Mouse (Mus musculus) MEL (cell line): Measurements from ENCODE around the gene Rab8b. TPM values are rescaled to one million over a fixed set of nuclear protein-coding genes. Genes with fewer than 3 reads are reported as not detected.

Experiments used
- DNase-seq: peaks from one replicate; pipeline ENCODE4 v3.0.0; 2011; ENCODE audit warnings: low read depth, low spot score
- H3K27ac ChIP-seq: 2 replicates; pipeline ENCODE4 v1.5.1; 2012; ENCODE audit warnings: low read depth, mild to moderate bottlenecking, control low read depth, low read length, moderate library complexity; ENCODE audit not compliant: control insufficient read depth
- H3K27me3 ChIP-seq, 2 experiments: fragments of 150-350 bp in 1 of 2; sonication (generic) in 1 of 2; 2 replicates each; pipeline ENCODE4 v1.6.1; 2012; ENCODE audit warnings: low read length in 2 of 2, mild to moderate bottlenecking in 2 of 2, improper control_type of control experiment in 1 of 2, moderate library complexity in 1 of 2; ENCODE audit not compliant: insufficient read depth in 2 of 2, control insufficient read depth in 1 of 2
- H3K36me3 ChIP-seq, 2 experiments: 2 replicates each; pipeline ENCODE4 v1.6.1; 2012 to 2014; ENCODE audit warnings: low read length in 2 of 2, improper control_type of control experiment in 1 of 2, inconsistent platforms in 1 of 2, mild to moderate bottlenecking in 1 of 2; ENCODE audit not compliant: insufficient read depth in 2 of 2, control insufficient read depth in 1 of 2
- H3K4me1 ChIP-seq, 2 experiments: fragments of 150-350 bp in 1 of 2; sonication (generic) in 1 of 2; 2 replicates each; pipeline ENCODE4 v1.6.1; 2012; ENCODE audit warnings: low read length in 2 of 2, improper control_type of control experiment in 1 of 2, mild to moderate bottlenecking in 1 of 2; ENCODE audit not compliant: insufficient read depth in 2 of 2, control insufficient read depth in 1 of 2
- H3K4me3 ChIP-seq, 2 experiments: fragments of 150-350 bp in 1 of 2; sonication (generic) in 1 of 2; 2 replicates each; pipeline ENCODE4 v1.5.1; 2012; ENCODE audit warnings: low read depth in 2 of 2, low read length in 2 of 2, mild to moderate bottlenecking in 2 of 2, moderate library complexity in 2 of 2, control low read depth in 1 of 2, improper control_type of control experiment in 1 of 2; ENCODE audit not compliant: control insufficient read depth in 1 of 2, insufficient read depth in 1 of 2
- H3K79me2 ChIP-seq: 2 replicates; pipeline ENCODE4 v1.6.1; 2012; ENCODE audit warnings: mild to moderate bottlenecking, low read length, moderate library complexity; ENCODE audit not compliant: control insufficient read depth, poor library complexity, insufficient read depth
- H3K9ac ChIP-seq: 2 replicates; pipeline ENCODE4 v1.6.1; 2012; ENCODE audit warnings: low read depth, mild to moderate bottlenecking, control low read depth, low read length, moderate library complexity; ENCODE audit not compliant: control insufficient read depth, poor library complexity, severe bottlenecking
- H3K9me3 ChIP-seq: fragments of 150-350 bp; sonication (generic); replicated peaks from 2 replicates; pipeline ENCODE4 v1.6.1; 2012; ENCODE audit warnings: mild to moderate bottlenecking, low read length, improper control_type of control experiment, moderate library complexity; ENCODE audit not compliant: insufficient read depth
- BHLHE40 ChIP-seq: IDR thresholded peaks from 2 replicates; pipeline ENCODE4 v1.6.1; 2012; ENCODE audit warnings: low read depth, mild to moderate bottlenecking, inconsistent platforms, low read length, improper control_type of control experiment, borderline replicate concordance
- CHD1 ChIP-seq: IDR thresholded peaks from 2 replicates; pipeline ENCODE4 v1.6.1; 2012; ENCODE audit warnings: low read depth, mild to moderate bottlenecking, inconsistent platforms, low read length, improper control_type of control experiment
- CHD2 ChIP-seq: IDR thresholded peaks from 2 replicates; pipeline ENCODE4 v1.6.1; 2011; ENCODE audit warnings: low read length, improper control_type of control experiment
- CTCF ChIP-seq, 3 experiments: IDR thresholded peaks in 2 of 3; conservative IDR thresholded peaks in 1 of 3; 2 replicates each; pipeline ENCODE4 v1.5.1; 2011 to 2012; ENCODE audit warnings: low read length in 3 of 3, low read depth in 2 of 3, mild to moderate bottlenecking in 2 of 3, improper control_type of control experiment in 1 of 3, inconsistent platforms in 1 of 3, mixed read lengths in 1 of 3, moderate library complexity in 1 of 3; ENCODE audit not compliant: control insufficient read depth in 1 of 3, insufficient read depth in 1 of 3, poor library complexity in 1 of 3, severe bottlenecking in 1 of 3
- E2F4 ChIP-seq: IDR thresholded peaks from 2 replicates; pipeline ENCODE4 v1.6.1; 2011; ENCODE audit warnings: low read depth, low read length, improper control_type of control experiment, borderline replicate concordance
- ETS1 ChIP-seq: IDR thresholded peaks from 2 replicates; pipeline ENCODE4 v1.6.1; 2012; ENCODE audit warnings: low read depth, mild to moderate bottlenecking, inconsistent platforms, low read length, improper control_type of control experiment, moderate library complexity
- GATA1 ChIP-seq: IDR thresholded peaks from 2 replicates; pipeline ENCODE4 v1.6.1; 2011; ENCODE audit warnings: low read depth, low read length, improper control_type of control experiment
- HCFC1 ChIP-seq: IDR thresholded peaks from 2 replicates; pipeline ENCODE4 v1.6.1; 2012; ENCODE audit warnings: low read depth, mild to moderate bottlenecking, inconsistent platforms, low read length, improper control_type of control experiment, moderate library complexity
- KAT2A ChIP-seq: conservative IDR thresholded peaks from 2 replicates; pipeline ENCODE4 v1.6.1; 2012; ENCODE audit warnings: low read depth, low read length, improper control_type of control experiment, inconsistent platforms
- MAFK ChIP-seq: IDR thresholded peaks from 2 replicates; pipeline ENCODE4 v1.6.1; 2011; ENCODE audit warnings: low read depth, mild to moderate bottlenecking, low read length, improper control_type of control experiment, borderline replicate concordance
- MEF2A ChIP-seq: IDR thresholded peaks from 2 replicates; pipeline ENCODE4 v1.6.1; 2014; ENCODE audit warnings: low read depth, mild to moderate bottlenecking, inconsistent platforms, low read length, improper control_type of control experiment; ENCODE audit not compliant: poor library complexity, insufficient replicate concordance, severe bottlenecking; ENCODE audit errors: extremely low read depth
- MXI1 ChIP-seq: IDR thresholded peaks from 2 replicates; pipeline ENCODE4 v1.6.1; 2011; ENCODE audit warnings: mild to moderate bottlenecking, low read depth, low read length, improper control_type of control experiment
- MYB ChIP-seq: IDR thresholded peaks from 2 replicates; pipeline ENCODE4 v1.6.1; 2011; ENCODE audit warnings: mild to moderate bottlenecking, low read depth, low read length, improper control_type of control experiment
- NELFE ChIP-seq: IDR thresholded peaks from 2 replicates; pipeline ENCODE4 v1.6.1; 2011; ENCODE audit warnings: low read depth, low read length, improper control_type of control experiment
- NRF1 ChIP-seq: IDR thresholded peaks from 2 replicates; pipeline ENCODE4 v1.6.1; 2014; ENCODE audit warnings: low read depth, mild to moderate bottlenecking, inconsistent platforms, low read length, improper control_type of control experiment, moderate library complexity; ENCODE audit not compliant: poor library complexity, insufficient read depth, severe bottlenecking
- POLR2AphosphoS2 ChIP-seq: IDR thresholded peaks from 2 replicates; pipeline ENCODE4 v1.6.1; 2011; ENCODE audit warnings: low read length, improper control_type of control experiment
- POLR2AphosphoS5 ChIP-seq: IDR thresholded peaks from 2 replicates; pipeline ENCODE4 v1.6.1; 2012; ENCODE audit warnings: low read depth, borderline replicate concordance, mild to moderate bottlenecking, inconsistent platforms, low read length, moderate library complexity, mixed read lengths
- RAD21 ChIP-seq: IDR thresholded peaks from 2 replicates; pipeline ENCODE4 v1.6.1; 2011; ENCODE audit warnings: mild to moderate bottlenecking, low read depth, low read length, improper control_type of control experiment
- RCOR1 ChIP-seq: IDR thresholded peaks from 2 replicates; pipeline ENCODE4 v1.6.1; 2012; ENCODE audit warnings: low read depth, mild to moderate bottlenecking, inconsistent platforms, low read length, improper control_type of control experiment
- TAL1 ChIP-seq: IDR thresholded peaks from 2 replicates; pipeline ENCODE4 v1.6.1; 2012; ENCODE audit warnings: mild to moderate bottlenecking, inconsistent platforms, low read length, moderate library complexity, mixed read lengths
- TCF12 ChIP-seq: IDR thresholded peaks from 2 replicates; pipeline ENCODE4 v1.6.1; 2014; ENCODE audit warnings: low read depth, mild to moderate bottlenecking, inconsistent platforms, low read length, improper control_type of control experiment, moderate library complexity
- UBTF ChIP-seq: IDR thresholded peaks from 2 replicates; pipeline ENCODE4 v1.6.1; 2012; ENCODE audit warnings: low read depth, mild to moderate bottlenecking, inconsistent platforms, low read length, improper control_type of control experiment, moderate library complexity, borderline replicate concordance; ENCODE audit not compliant: insufficient read depth
- ZKSCAN1 ChIP-seq: IDR thresholded peaks from 2 replicates; pipeline ENCODE4 v1.6.1; 2012; ENCODE audit warnings: low read depth, mild to moderate bottlenecking, inconsistent platforms, low read length, improper control_type of control experiment, moderate library complexity
- polyA plus RNA-seq, 2 experiments: library from polyadenylated mRNA; stranded (reverse) in 1 of 2; unstranded in 1 of 2; fragments of >175 nt in 1 of 2; fragments of >200 nt in 1 of 2; gene quantifications; 2 replicates each; pipeline versions ENCODE4 v1.2.1 to v1.2.4; 2012; ENCODE audit warnings: low replicate concordance in 2 of 2, low read depth in 1 of 2; ENCODE audit not compliant: insufficient read length in 2 of 2, insufficient read depth in 1 of 2, missing spikeins in 1 of 2
- total RNA-seq: library from RNA; depleted of rRNA; stranded (reverse); fragments of 300-350 nt; gene quantifications from 2 replicates; pipeline ENCODE4 v1.2.3, GENCODE M21; 2012

Gene Rab8b
- total and polyA plus RNA-seq, 3 experiments: 16.1 to 16.4 TPM; not detected in 1

DNA sequence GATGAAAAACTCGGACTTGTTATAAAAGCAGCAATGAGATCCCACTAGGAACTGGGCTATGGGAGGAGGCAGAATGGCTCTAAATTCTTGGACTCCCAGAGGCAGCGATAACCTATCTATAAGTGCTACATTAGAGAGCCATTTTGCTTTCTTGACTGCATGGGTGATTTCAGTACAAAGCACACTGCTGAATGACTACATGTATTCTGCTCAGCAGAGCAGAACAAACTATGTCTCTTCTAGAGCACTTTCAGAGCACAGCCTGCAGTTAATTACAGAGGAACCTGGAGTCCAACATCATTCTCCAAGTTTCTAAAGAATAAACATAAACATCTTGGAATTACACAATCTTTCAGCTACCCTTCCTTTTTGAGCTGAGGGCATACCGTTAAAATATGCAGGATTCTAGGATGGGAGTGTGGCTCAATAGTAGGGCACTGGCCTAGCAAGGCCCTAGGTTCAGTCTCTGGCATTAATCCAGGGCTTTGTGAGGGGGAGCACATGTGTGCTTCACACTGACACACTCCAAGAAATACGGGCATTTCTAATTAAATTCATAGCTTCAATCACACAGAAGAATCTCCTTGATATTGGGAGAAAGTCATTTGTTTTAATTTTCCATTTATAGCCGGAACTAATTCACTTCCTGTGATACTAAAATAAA is 58.3 kb downstream of the Rab8b start:
- Histone ChIP-seq H3K9ac (no peak overlapping the region), H3K27ac (no peak overlapping the region), H3K36me3 (peaks cover 0 to 2% of the 10 kb centered on the region in 2 experiments; a peak in 2 of 4 replicates), H3K9me3 (no peaks in the 10 kb centered on the region), H3K27me3 (no peaks in the 10 kb centered on the region), H3K79me2 (no peaks in the 10 kb centered on the region), H3K4me3 (no peak overlapping the region), H3K4me1 (no peaks in the 10 kb centered on the region)
- DNase-seq: no peak
- no peak for TF ChIP-seq POLR2AphosphoS2
- no peak for TF ChIP-seq NELFE
- TF ChIP-seq MEF2A: no peak

DNA sequence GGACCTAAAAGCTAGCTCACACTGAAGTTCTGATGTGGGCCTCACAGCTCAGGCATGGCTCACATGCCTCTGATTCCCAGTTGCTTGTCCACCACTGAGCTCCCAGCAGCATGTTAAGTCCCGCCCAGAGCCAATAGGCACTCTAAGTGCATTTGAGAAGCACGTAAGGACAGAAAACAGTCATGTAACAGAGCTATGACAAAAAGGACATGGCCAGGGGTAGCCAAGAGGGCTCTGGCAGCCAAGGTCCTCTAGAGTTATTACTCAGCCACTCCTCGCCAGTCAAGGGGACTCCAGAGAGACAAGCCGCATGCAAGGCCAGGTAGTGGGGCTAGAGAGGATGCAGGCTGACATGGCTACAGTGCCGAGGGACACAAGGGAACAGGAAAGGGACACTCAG is 60.0 kb downstream of the Rab8b start:
- no peak overlapping the region for H3K27ac ChIP-seq
- DNase-seq: no peak
- no peak overlapping the region for H3K4me3 ChIP-seq
- no peak overlapping the region for H3K9ac ChIP-seq
- H3K9me3 ChIP-seq: no peaks in the 10 kb centered on the region
- H3K36me3 ChIP-seq: peaks cover 0 to 2% of the 10 kb centered on the region in 2 experiments; a peak in 2 of 4 replicates
- TF ChIP-seq BHLHE40: no peak
- TF ChIP-seq KAT2A: no peak
- TF ChIP-seq MXI1: no peak
- no peak for TF ChIP-seq RCOR1
- TF ChIP-seq GATA1: no peak
- TF ChIP-seq CHD1: no peak
- TF ChIP-seq MYB: no peak
- no peaks in the 10 kb centered on the region for H3K79me2 ChIP-seq
- H3K4me1 ChIP-seq: no peaks in the 10 kb centered on the region
- no peaks in the 10 kb centered on the region for H3K27me3 ChIP-seq

DNA sequence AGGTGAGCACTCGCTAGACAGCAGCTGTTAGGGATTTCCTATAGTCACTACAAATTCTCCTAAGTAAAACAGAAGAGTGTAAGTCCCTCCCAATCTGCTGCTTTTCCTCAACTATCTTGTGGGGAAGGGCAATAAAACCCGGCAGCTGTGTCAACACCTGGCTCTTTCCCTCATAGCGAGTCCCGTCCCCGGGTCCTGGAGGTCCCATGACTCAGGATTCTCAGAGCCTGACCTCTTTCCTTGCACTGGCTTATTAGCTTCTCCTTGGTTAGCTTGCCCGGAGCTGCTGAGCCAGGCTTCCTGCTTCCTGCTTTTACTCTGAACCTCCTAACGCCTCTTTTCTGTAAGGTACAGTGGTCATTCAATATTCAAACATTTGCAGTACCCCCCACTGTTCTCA is 63.6 kb downstream of the Rab8b start:
- Histone ChIP-seq H3K27ac (no peak overlapping the region), H3K4me3 (no peak overlapping the region)
- TF ChIP-seq E2F4 (no peak), RAD21 (no peak), CTCF (IDR thresholded peaks at IDR 0.05 in 2 of 3, conservative IDR thresholded peaks at IDR 0.05 in 1 of 3; ENCODE audit: control insufficient read depth in 1 of 3, insufficient read depth in 1 of 3, low read depth in 2 of 3, low read length in 3 of 3, poor library complexity in 1 of 3, severe bottlenecking in 1 of 3) (no peak), POLR2AphosphoS5 (no peak), ETS1 (no peak), HCFC1 (no peak), NRF1 (no peak), MXI1 (no peak), TAL1 (no peak), ZKSCAN1 (no peak), CHD2 (no peak), UBTF (no peak), CHD1 (no peak), POLR2AphosphoS2 (no peak), MAFK (no peak), TCF12 (no peak)
- TF ChIP-seq, all 39 proteins: peak for 0
- DNase-seq: no peak
- Histone ChIP-seq H3K79me2 (no peaks in the 10 kb centered on the region), H3K27me3 (no peaks in the 10 kb centered on the region), H3K9ac (no peak overlapping the region), H3K36me3 (peaks cover 0 to 2% of the 10 kb centered on the region in 2 experiments; a peak in 2 of 4 replicates), H3K4me1 (no peaks in the 10 kb centered on the region), H3K9me3 (no peaks in the 10 kb centered on the region)
